Mouse (Mus musculus) kidney, embryonic 16.5 days (tissue): ENCODE data around the gene Fbp2. TPM values are rescaled to one million over a fixed set of nuclear protein-coding genes. Genes with fewer than 3 reads are reported as not detected.

Source experiments
- ATAC-seq: fragments of 200-750 bp; cut with Nextera tagmentation; 2 replicates; pipeline ENCODE4 v1.8.0; 2017; ENCODE audit warnings: moderate TSS enrichment; ENCODE audit not compliant: low FRiP score, low TSS enrichment
- H3K27ac ChIP-seq: fragments of 300-500 bp; sonication (generic); 2 replicates; pipeline ENCODE4 v1.5.1; 2014; ENCODE audit warnings: low read length
- H3K27me3 ChIP-seq: fragments of 300-500 bp; sonication (generic); 2 replicates; pipeline ENCODE4 v1.6.1; 2014; ENCODE audit warnings: low read length, control low read depth, mixed read lengths; ENCODE audit not compliant: insufficient read depth
- H3K36me3 ChIP-seq: fragments of 300-500 bp; sonication (generic); 2 replicates; pipeline ENCODE4 v1.6.1; 2014; ENCODE audit warnings: low read length, control low read depth, mixed read lengths; ENCODE audit not compliant: insufficient read depth
- H3K4me1 ChIP-seq: fragments of 300-500 bp; sonication (generic); 2 replicates; pipeline ENCODE4 v1.6.1; 2014; ENCODE audit warnings: low read length, control low read depth, mixed read lengths; ENCODE audit not compliant: insufficient read depth
- H3K4me2 ChIP-seq: fragments of 300-500 bp; sonication (generic); replicated peaks from 2 replicates; pipeline ENCODE4 v1.6.1; 2014; ENCODE audit warnings: low read depth, low read length
- H3K4me3 ChIP-seq: fragments of 300-500 bp; sonication (generic); 2 replicates; pipeline ENCODE4 v1.5.1; 2014; ENCODE audit warnings: mild to moderate bottlenecking, low read length
- H3K9ac ChIP-seq: fragments of 300-500 bp; sonication (generic); replicated peaks from 2 replicates; pipeline ENCODE4 v1.6.1; 2014; ENCODE audit warnings: low read length
- H3K9me3 ChIP-seq: fragments of 300-500 bp; sonication (generic); 2 replicates; pipeline ENCODE4 v1.6.1; 2016; ENCODE audit warnings: low read length, control low read depth
- WGBS: fragments of 180-500 bp; shearing (Covaris S2); extraction: QIAGEN DNeasy Blood & Tissue Kit; methylation state at CpG from one replicate; pipeline ENCODE4 v1.1.7; 2014; 5-methylcytosine and 5-hydroxymethylcytosine counted together
- polyA plus RNA-seq: library from polyadenylated mRNA; unstranded; fragments of >200 nt; fragmentation: Nextera tagmentation; extraction: Ambion mirVana; gene quantifications from 2 replicates; pipeline ENCODE4 v1.2.1, GENCODE M21; 2015

Fbp2 gene
- polyA plus RNA-seq: 23.3 and 28.9 TPM in 2 replicates

GRCm38 (mm10) chr13:62857941-62858915 is at the start of gene Fbp2:
Fbp2 (minus strand) TSS chr13:62858422.
- 62% methylated on average over 21 of the region's 21 CpGs for WGBS
- H3K4me1 ChIP-seq: peaks cover 2% of the 10 kb centered on the region; the same call in 1 of the 2 replicates
- H3K36me3 ChIP-seq: no peaks in the 10 kb centered on the region
- H3K27me3 ChIP-seq: 0 out of 2 replicates have a peak, but pooled peaks cover 2% of the 10 kb centered on the region
- no peak within 1 kb of the TSS for H3K27ac ChIP-seq
- no peak within 1 kb of the TSS; the same call in 1 of the 2 replicates for H3K9ac ChIP-seq
- H3K4me3 ChIP-seq: no peak within 1 kb of the TSS
- no peak within 1 kb of the TSS for H3K4me2 ChIP-seq
- no peaks in the 10 kb centered on the region for H3K9me3 ChIP-seq
- ATAC-seq: no peak; the same call in 1 of the 2 replicates

- Histone ChIP-seq H3K27ac (peak overlapping the region; percentile 67; the same call in 1 of the 2 replicates), H3K36me3 (no peaks in the 10 kb centered on the region), H3K27me3 (no peaks in the 10 kb centered on the region), H3K9me3 (no peaks in the 10 kb centered on the region), H3K4me3 (no peak overlapping the region), H3K9ac (no peak overlapping the region), H3K4me2 (peak overlapping the region; percentile 20; the same call in 1 of the 2 replicates), H3K4me1 (peaks cover 12% of the 10 kb centered on the region)
- 58% methylated on average over 14 of the region's 14 CpGs for WGBS
- ATAC-seq: peak; percentile 83
Observed at GRCm38 (mm10) chr13:62907527-62908162, 49.4 kb upstream of the Fbp2 start.

GRCm38 (mm10) chr13:62901139-62901538 is 42.9 kb upstream of the Fbp2 start:
- no peaks in the 10 kb centered on the region for H3K27me3 ChIP-seq
- no peak overlapping the region for H3K4me3 ChIP-seq
- no peaks in the 10 kb centered on the region for H3K9me3 ChIP-seq
- no peak overlapping the region for H3K4me2 ChIP-seq
- no peak overlapping the region for H3K9ac ChIP-seq
- no peak overlapping the region for H3K27ac ChIP-seq
- ATAC-seq: no peak
- H3K4me1 ChIP-seq: no peaks in the 10 kb centered on the region
- H3K36me3 ChIP-seq: no peaks in the 10 kb centered on the region

GRCm38 (mm10) chr13:62897927-62898646 is 39.9 kb upstream of the Fbp2 start:
- ATAC-seq: no peak
- 87% methylated on average over 4 of the region's 4 CpGs for WGBS

GRCm38 (mm10) chr13:62893044-62893842 is 35.0 kb upstream of the Fbp2 start:
- no peak overlapping the region for H3K27ac ChIP-seq
- no peak overlapping the region for H3K9ac ChIP-seq
- H3K9me3 ChIP-seq: peaks cover 8% of the 10 kb centered on the region; the same call in 1 of the 2 replicates
- no peaks in the 10 kb centered on the region for H3K36me3 ChIP-seq
- no peaks in the 10 kb centered on the region for H3K4me1 ChIP-seq
- H3K4me2 ChIP-seq: no peak overlapping the region
- 77% methylated on average over 9 of the region's 9 CpGs for WGBS
- peaks cover 10% of the 10 kb centered on the region for H3K27me3 ChIP-seq
- no peak overlapping the region for H3K4me3 ChIP-seq
- no peak for ATAC-seq

More at GRCm38 (mm10) chr13:62897927-62898646, 39.9 kb upstream of the Fbp2 start:
- no peak overlapping the region for H3K27ac ChIP-seq
- no peak overlapping the region for H3K9ac ChIP-seq
- no peaks in the 10 kb centered on the region for H3K27me3 ChIP-seq
- H3K4me3 ChIP-seq: no peak overlapping the region
- H3K4me2 ChIP-seq: no peak overlapping the region
- no peaks in the 10 kb centered on the region for H3K9me3 ChIP-seq
- no peaks in the 10 kb centered on the region for H3K4me1 ChIP-seq
- no peaks in the 10 kb centered on the region for H3K36me3 ChIP-seq

- Histone ChIP-seq H3K4me3 (no peak overlapping the region), H3K4me2 (no peak overlapping the region), H3K36me3 (no peaks in the 10 kb centered on the region), H3K27me3 (peaks cover 30% of the 10 kb centered on the region), H3K27ac (no peak overlapping the region), H3K4me1 (peaks cover 8% of the 10 kb centered on the region; the same call in 1 of the 2 replicates), H3K9me3 (peaks cover 8% of the 10 kb centered on the region; the same call in 1 of the 2 replicates), H3K9ac (no peak overlapping the region)
- WGBS: 53% methylated on average over 2 of the region's 2 CpGs
- no peak for ATAC-seq
Observed at GRCm38 (mm10) chr13:62889311-62889710, 31.1 kb upstream of the Fbp2 start.

GRCm38 (mm10) chr13:62887712-62888441 is 29.7 kb upstream of the Fbp2 start, which contains the start of gene Fbp1:
Fbp1 (minus strand) TSS chr13:62888282.
- Histone ChIP-seq H3K27ac (no peak within 1 kb of the TSS), H3K4me1 (peaks cover 8% of the 10 kb centered on the region; the same call in 1 of the 2 replicates), H3K27me3 (peaks cover 30% of the 10 kb centered on the region), H3K4me3 (peak within 1 kb of the TSS; percentile 33), H3K9me3 (peaks cover 8% of the 10 kb centered on the region; the same call in 1 of the 2 replicates), H3K9ac (peak within 1 kb of the TSS; percentile 35), H3K4me2 (peak within 1 kb of the TSS; percentile 57), H3K36me3 (no peaks in the 10 kb centered on the region)
- WGBS: 4% methylated on average over 29 of the region's 29 CpGs
- ATAC-seq: peak; percentile 88

- 76% methylated on average over 3 of the region's 3 CpGs for whole genome bisulfite sequencing
- H3K27ac ChIP-seq: no peak overlapping the region
- H3K4me2 ChIP-seq: no peak overlapping the region
- H3K4me3 ChIP-seq: no peak overlapping the region
- ATAC-seq: no peak
- peaks cover 14% of the 10 kb centered on the region; the same call in 1 of the 2 replicates for H3K4me1 ChIP-seq
- H3K9ac ChIP-seq: no peak overlapping the region
- no peaks in the 10 kb centered on the region for H3K36me3 ChIP-seq
- peaks cover 27% of the 10 kb centered on the region for H3K27me3 ChIP-seq
- H3K9me3 ChIP-seq: no peaks in the 10 kb centered on the region
Observed at GRCm38 (mm10) chr13:62884536-62884935, 26.3 kb upstream of the Fbp2 start.
